Mouse (Mus musculus): ENCODE measurements around the gene Gltp.

DNA sequence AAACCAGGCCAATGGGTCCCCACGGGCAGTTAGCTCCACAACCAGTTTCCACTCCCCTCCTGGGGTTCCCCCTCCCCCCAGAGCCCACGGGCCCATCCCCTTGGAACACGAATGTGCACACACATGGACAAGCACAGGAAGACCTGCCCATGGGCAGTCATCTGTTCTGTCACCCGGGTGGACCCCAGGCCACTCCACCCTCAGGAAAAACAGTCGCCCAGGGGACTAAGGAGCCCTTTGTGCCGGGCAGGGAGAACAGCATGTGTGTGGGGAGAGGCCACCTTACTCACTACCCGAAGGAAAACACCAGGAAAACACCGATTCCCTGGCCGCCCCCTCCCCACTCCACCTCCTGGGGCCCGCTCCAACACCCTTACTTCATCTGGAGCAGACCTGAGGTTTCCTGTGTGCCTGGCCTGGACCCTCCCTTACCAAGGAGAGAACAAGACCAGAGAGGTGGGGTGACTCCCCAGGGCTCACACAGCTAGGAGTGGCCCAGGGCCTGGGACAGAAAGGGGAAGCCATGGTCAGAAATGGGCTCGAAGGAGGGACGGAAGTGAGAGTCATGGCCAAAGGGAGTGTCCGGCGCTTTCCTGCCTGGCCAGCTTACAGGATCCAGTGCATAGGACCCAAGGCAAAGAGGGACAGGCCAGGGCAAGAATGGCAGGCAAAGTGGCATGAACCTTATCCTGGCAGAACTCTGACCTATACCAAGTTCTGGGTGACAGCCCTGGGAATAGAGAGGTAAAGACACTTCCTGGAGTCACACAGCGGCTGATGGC is 36.9 kb downstream of the Gltp start:
- TF ChIP-seq CTCF (IDR thresholded peaks at IDR 0.05; ENCODE audit: insufficient read depth, low read depth, low read length) (no peak), POLR2A (IDR thresholded peaks at IDR 0.05; ENCODE audit: insufficient read depth, low read depth, low read length) (no peak)

Data from olfactory bulb, adult 2 months (tissue).